Mouse (Mus musculus): ENCODE measurements around the gene Sipa1l1.

DNA sequence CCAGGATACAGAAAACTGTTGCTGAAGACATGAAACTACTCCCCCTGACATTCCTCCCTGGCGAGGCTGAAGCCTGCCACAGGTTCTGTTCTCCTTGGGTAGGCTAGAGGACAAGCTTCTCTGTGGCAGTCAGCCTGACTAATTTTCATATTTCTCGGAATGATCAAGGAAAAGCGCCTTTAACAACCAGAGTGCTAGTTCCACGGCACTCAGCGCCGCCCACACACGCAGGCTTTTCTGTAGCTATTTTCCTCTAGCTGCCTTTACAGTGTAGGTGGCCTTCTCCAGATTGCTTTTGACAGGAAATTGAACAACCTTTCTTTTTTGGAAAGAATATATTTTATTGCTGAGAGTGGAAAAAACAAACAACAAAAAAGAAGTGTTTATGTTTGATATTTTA, 62.1 kb downstream of the Sipa1l1 start:
- TF ChIP-seq CTCF (IDR thresholded peaks at IDR 0.05; ENCODE audit: low read depth) (no peak), EP300 (IDR thresholded peaks at IDR 0.05; ENCODE audit: low read depth) (no peak)
